Mouse (Mus musculus): ENCODE data around the gene Elp5. TPM values are rescaled to one million over a fixed set of nuclear protein-coding genes. Genes with fewer than 3 reads are reported as not detected.

The Elp5 gene
- 124 and 126 TPM in 2 replicates for polyA plus RNA-seq (2016; fragmentation: Nextera tagmentation; extraction: Ambion mirVana)

DNA sequence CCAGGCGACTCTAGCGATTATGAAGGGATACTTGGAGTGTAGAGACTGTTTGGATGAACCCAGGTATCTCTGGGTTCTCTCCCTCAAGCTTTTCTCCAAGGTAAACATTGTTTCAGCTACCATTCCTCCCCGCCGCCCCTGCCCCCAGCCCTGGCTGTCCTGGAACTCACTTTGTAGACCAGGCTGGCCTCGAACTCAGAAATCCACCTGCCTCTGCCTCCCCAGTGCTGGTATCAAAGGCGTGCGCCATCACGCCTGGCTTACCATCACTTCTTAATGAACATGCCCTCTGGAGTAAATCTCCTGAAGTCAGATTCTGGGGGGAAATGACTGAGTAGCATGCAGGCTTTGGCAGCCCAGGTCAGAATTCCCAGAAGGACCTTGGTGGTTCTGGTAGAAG lies at the start of gene Elp5:
Gene Elp5 (minus strand): TSS at position 293 of the 400 bp plus-strand sequence.
- Histone ChIP-seq H3K36me3 (peaks cover 58% of the 10 kb centered on the region), H3K4me2 (peak within 1 kb of the TSS; percentile 93), H3K4me3 (replicated peaks) (peak within 1 kb of the TSS; percentile 90), H3K27me3 (no peaks in the 10 kb centered on the region), H3K4me1 (replicated peaks) (peaks cover 28% of the 10 kb centered on the region), H3K9me3 (no peaks in the 10 kb centered on the region), H3K27ac (peak within 1 kb of the TSS; percentile 98), H3K9ac (replicated peaks) (peak within 1 kb of the TSS; percentile 98)
- 63% methylated on average over 8 of the region's 8 CpGs for WGBS
- no peak for ATAC-seq (ENCODE audit: insufficient number of reproducible peaks, insufficient read depth, low FRiP score, low TSS enrichment, low read depth)

DNA sequence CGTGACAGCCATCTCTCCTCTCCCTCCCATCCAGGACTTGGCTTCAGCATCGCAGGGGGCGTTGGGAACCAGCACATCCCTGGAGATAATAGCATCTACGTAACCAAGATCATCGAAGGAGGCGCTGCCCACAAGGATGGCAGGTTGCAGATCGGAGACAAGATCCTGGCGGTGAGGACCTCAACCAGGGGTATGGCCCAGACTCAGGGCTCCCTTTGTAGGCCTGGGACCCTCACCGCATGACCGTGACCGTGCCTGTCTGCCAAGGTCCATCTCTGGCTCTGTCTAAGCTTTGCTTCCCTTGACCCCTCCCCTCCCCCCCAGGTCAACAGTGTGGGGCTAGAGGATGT lies 49.0 kb upstream of the Elp5 start:
- ATAC-seq (ENCODE audit: insufficient number of reproducible peaks, insufficient read depth, low FRiP score, low TSS enrichment, low read depth) = no peak
- peaks cover 52% of the 10 kb centered on the region for H3K36me3 ChIP-seq
- peaks cover 41% of the 10 kb centered on the region for H3K4me1 ChIP-seq (replicated peaks)
- H3K4me2 ChIP-seq = no peak overlapping the region
- H3K9ac ChIP-seq (replicated peaks) = no peak overlapping the region
- H3K27ac ChIP-seq = no peak overlapping the region
- H3K4me3 ChIP-seq (replicated peaks) = no peak overlapping the region
- 97% methylated on average over 11 of the region's 11 CpGs for WGBS
- no peaks in the 10 kb centered on the region for H3K9me3 ChIP-seq
- no peaks in the 10 kb centered on the region for H3K27me3 ChIP-seq

GRCm38 (mm10) chr11:70030651-70031320 lies 48.5 kb upstream of the Elp5 start:
- WGBS = 94% methylated on average over 28 of the region's 28 CpGs
- Histone ChIP-seq H3K4me3 (replicated peaks) (no peak overlapping the region), H3K27ac (no peak overlapping the region), H3K4me1 (replicated peaks) (peaks cover 46% of the 10 kb centered on the region), H3K36me3 (peaks cover 47% of the 10 kb centered on the region), H3K9ac (replicated peaks) (no peak overlapping the region), H3K4me2 (no peak overlapping the region), H3K9me3 (no peaks in the 10 kb centered on the region), H3K27me3 (no peaks in the 10 kb centered on the region)
- no peak for ATAC-seq (ENCODE audit: insufficient number of reproducible peaks, insufficient read depth, low FRiP score, low TSS enrichment, low read depth)

GRCm38 (mm10) chr11:70029829-70030550 lies 47.7 kb upstream of the Elp5 start:
- H3K9ac ChIP-seq (replicated peaks) = no peak overlapping the region
- peaks cover 50% of the 10 kb centered on the region for H3K4me1 ChIP-seq (replicated peaks)
- peak overlapping the region; percentile 27 for H3K4me3 ChIP-seq (replicated peaks)
- H3K36me3 ChIP-seq = peaks cover 42% of the 10 kb centered on the region
- no peak for ATAC-seq (ENCODE audit: insufficient number of reproducible peaks, insufficient read depth, low FRiP score, low TSS enrichment, low read depth)
- 44% methylated on average over 11 of the region's 11 CpGs for WGBS
- peak overlapping the region; percentile 62 for H3K4me2 ChIP-seq
- no peaks in the 10 kb centered on the region for H3K9me3 ChIP-seq
- peak overlapping the region; percentile 76 for H3K27ac ChIP-seq
- no peaks in the 10 kb centered on the region for H3K27me3 ChIP-seq

DNA sequence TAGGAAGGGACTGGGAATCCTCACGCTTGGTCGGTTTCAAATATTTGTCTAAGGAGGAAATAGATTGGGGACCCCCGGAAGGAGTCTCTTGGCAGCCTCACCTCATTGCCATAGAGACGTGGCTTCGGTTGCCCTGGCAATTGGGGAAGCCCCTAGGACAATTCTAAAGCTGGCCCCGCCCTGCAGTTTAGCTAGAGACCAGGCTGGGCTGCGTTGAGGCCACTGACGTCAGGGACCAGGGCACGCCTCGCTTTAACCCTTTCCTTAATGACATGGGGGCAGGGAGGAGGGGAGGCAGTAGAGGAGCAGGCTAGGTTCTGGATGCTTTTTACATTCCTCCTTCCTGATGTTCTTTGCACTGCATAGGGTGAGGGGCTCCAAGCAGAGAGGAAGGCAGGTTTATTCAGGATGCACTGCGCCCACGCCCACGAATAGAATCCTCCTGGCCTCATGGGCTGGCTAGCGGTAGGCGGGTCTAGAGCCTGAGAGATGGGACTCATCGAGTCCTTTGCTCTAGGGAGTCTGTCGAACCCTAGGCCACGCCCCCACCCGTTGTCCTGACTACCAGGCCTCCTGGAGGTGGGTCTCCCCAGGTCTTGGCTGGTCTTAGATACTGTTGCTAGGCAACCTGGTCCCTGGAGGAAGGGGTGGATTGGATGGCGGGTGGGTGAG lies 46.9 kb upstream of the Elp5 start:
- H3K4me1 ChIP-seq (replicated peaks) = peaks cover 54% of the 10 kb centered on the region
- peak overlapping the region; percentile 27 for H3K4me3 ChIP-seq (replicated peaks)
- no peaks in the 10 kb centered on the region for H3K27me3 ChIP-seq
- WGBS = under 1% methylated on average over 20 of the region's 20 CpGs
- H3K27ac ChIP-seq = peak overlapping the region; percentile 76
- peak; percentile 68 for ATAC-seq (ENCODE audit: insufficient number of reproducible peaks, insufficient read depth, low FRiP score, low TSS enrichment, low read depth)
- no peak overlapping the region for H3K9ac ChIP-seq (replicated peaks)
- H3K4me2 ChIP-seq = peak overlapping the region; percentile 62
- peaks cover 37% of the 10 kb centered on the region for H3K36me3 ChIP-seq
- H3K9me3 ChIP-seq = no peaks in the 10 kb centered on the region

- Histone ChIP-seq H3K9ac (replicated peaks) (no peak overlapping the region; the same call in 1 of the 2 replicates), H3K4me1 (replicated peaks) (peaks cover 61% of the 10 kb centered on the region), H3K27ac (peak overlapping the region; percentile 76), H3K27me3 (no peaks in the 10 kb centered on the region), H3K36me3 (peaks cover 32% of the 10 kb centered on the region), H3K4me3 (replicated peaks) (peak overlapping the region; percentile 27), H3K9me3 (no peaks in the 10 kb centered on the region), H3K4me2 (peak overlapping the region; percentile 62)
- WGBS = 30% methylated on average over 12 of the region's 12 CpGs
- no peak for ATAC-seq (ENCODE audit: insufficient number of reproducible peaks, insufficient read depth, low FRiP score, low TSS enrichment, low read depth)
These were observed 46.2 kb upstream of the Elp5 start for GRCm38 (mm10) chr11:70028401-70029129.

- H3K4me2 ChIP-seq = peak overlapping the region; percentile 52
- no peaks in the 10 kb centered on the region for H3K9me3 ChIP-seq
- peaks cover 65% of the 10 kb centered on the region for H3K4me1 ChIP-seq (replicated peaks)
- peak overlapping the region; percentile 64 for H3K27ac ChIP-seq
- ATAC-seq (ENCODE audit: insufficient number of reproducible peaks, insufficient read depth, low FRiP score, low TSS enrichment, low read depth) = no peak
- WGBS = 36% methylated on average over 9 of the region's 9 CpGs
- H3K9ac ChIP-seq (replicated peaks) = no peak overlapping the region
- peaks cover 23% of the 10 kb centered on the region for H3K36me3 ChIP-seq
- no peaks in the 10 kb centered on the region for H3K27me3 ChIP-seq
- no peak overlapping the region for H3K4me3 ChIP-seq (replicated peaks)
These were observed 45.1 kb upstream of the Elp5 start for GRCm38 (mm10) chr11:70027397-70027796.

GRCm38 (mm10) chr11:70026689-70027088 lies 44.4 kb upstream of the Elp5 start:
- 5% methylated on average over 19 of the region's 19 CpGs for WGBS
- peaks cover 69% of the 10 kb centered on the region for H3K4me1 ChIP-seq (replicated peaks)
- peak overlapping the region; percentile 23 for H3K4me3 ChIP-seq (replicated peaks)
- ATAC-seq (ENCODE audit: insufficient number of reproducible peaks, insufficient read depth, low FRiP score, low TSS enrichment, low read depth) = peak; percentile 58
- H3K4me2 ChIP-seq = peak overlapping the region; percentile 52
- H3K27ac ChIP-seq = peak overlapping the region; percentile 64
- H3K9ac ChIP-seq (replicated peaks) = no peak overlapping the region; the same call in 1 of the 2 replicates
- H3K27me3 ChIP-seq = no peaks in the 10 kb centered on the region
- H3K9me3 ChIP-seq = no peaks in the 10 kb centered on the region
- H3K36me3 ChIP-seq = peaks cover 16% of the 10 kb centered on the region

GRCm38 (mm10) chr11:70024151-70024514 lies 41.8 kb upstream of the Elp5 start:
- Histone ChIP-seq H3K27me3 (no peaks in the 10 kb centered on the region), H3K9me3 (no peaks in the 10 kb centered on the region), H3K4me1 (replicated peaks) (peaks cover 76% of the 10 kb centered on the region), H3K9ac (replicated peaks) (peak overlapping the region; percentile 44; the same call in 1 of the 2 replicates), H3K36me3 (no peaks in the 10 kb centered on the region), H3K4me3 (replicated peaks) (peak overlapping the region; percentile 37), H3K4me2 (peak overlapping the region; percentile 56), H3K27ac (no peak overlapping the region)
- WGBS = 15% methylated on average over 6 of the region's 6 CpGs
- ATAC-seq (ENCODE audit: insufficient number of reproducible peaks, insufficient read depth, low FRiP score, low TSS enrichment, low read depth) = no peak

GRCm38 (mm10) chr11:70023481-70024150 lies 41.3 kb upstream of the Elp5 start:
- Histone ChIP-seq H3K9ac (replicated peaks) (peak overlapping the region; percentile 44; the same call in 1 of the 2 replicates), H3K27ac (no peak overlapping the region), H3K36me3 (no peaks in the 10 kb centered on the region), H3K4me3 (replicated peaks) (peak overlapping the region; percentile 37), H3K27me3 (no peaks in the 10 kb centered on the region), H3K9me3 (no peaks in the 10 kb centered on the region), H3K4me1 (replicated peaks) (peaks cover 76% of the 10 kb centered on the region), H3K4me2 (peak overlapping the region; percentile 56)
- no peak for ATAC-seq (ENCODE audit: insufficient number of reproducible peaks, insufficient read depth, low FRiP score, low TSS enrichment, low read depth)
- 8% methylated on average over 20 of the region's 29 CpGs for WGBS
